Mouse (Mus musculus) intestine, embryonic 14.5 days (tissue): ENCODE results near the gene Mrrf. TPM values are rescaled to one million over a fixed set of nuclear protein-coding genes. Genes with fewer than 3 reads are reported as not detected.
"Not testable (repeated sequence)": the region's sequence is repeated elsewhere in the genome, so short reads cannot be mapped to it uniquely, and the experiment has no call there.

ENCODE experiments used
- ATAC-seq: fragments of 200-750 bp; cut with Nextera tagmentation; replicated peaks from 2 replicates; pipeline ENCODE4 v1.8.0; 2017; ENCODE audit warnings: low read depth, moderate number of reproducible peaks, moderate TSS enrichment, moderate library complexity; ENCODE audit not compliant: low FRiP score, low TSS enrichment
- DNase-seq: peaks from one replicate; pipeline ENCODE4 v3.0.0-alpha.2; 2018; ENCODE audit warnings: low spot score
- H3K27ac ChIP-seq: fragments of 300-500 bp; sonication (generic); 2 replicates; pipeline ENCODE4 v1.5.1; 2014; ENCODE audit warnings: low read depth, mild to moderate bottlenecking, control low read depth
- H3K27me3 ChIP-seq: fragments of 300-500 bp; sonication (generic); replicated peaks from 2 replicates; pipeline ENCODE4 v1.6.1; 2014; ENCODE audit warnings: low read length, control low read depth; ENCODE audit not compliant: control insufficient read depth, insufficient read depth
- H3K36me3 ChIP-seq: fragments of 300-500 bp; sonication (generic); 2 replicates; pipeline ENCODE4 v1.6.1; 2014; ENCODE audit warnings: low read length, control low read depth; ENCODE audit not compliant: control insufficient read depth, insufficient read depth
- H3K4me1 ChIP-seq: fragments of 300-500 bp; sonication (generic); replicated peaks from 2 replicates; pipeline ENCODE4 v1.6.1; 2014; ENCODE audit warnings: low read length, control low read depth, mixed read lengths; ENCODE audit not compliant: control insufficient read depth, insufficient read depth
- H3K4me2 ChIP-seq: fragments of 300-500 bp; sonication (generic); 2 replicates; pipeline ENCODE4 v1.6.1; 2014; ENCODE audit warnings: low read length
- H3K4me3 ChIP-seq: fragments of 300-500 bp; sonication (generic); 2 replicates; pipeline ENCODE4 v1.5.1; 2014; ENCODE audit warnings: low read depth, low read length, control low read depth, mixed read lengths
- H3K9ac ChIP-seq: fragments of 300-500 bp; sonication (generic); 2 replicates; pipeline ENCODE4 v1.6.1; 2014; ENCODE audit warnings: mild to moderate bottlenecking, low read length
- H3K9me3 ChIP-seq: fragments of 300-500 bp; sonication (generic); 2 replicates; pipeline ENCODE4 v1.6.1; 2016; ENCODE audit warnings: low read length, control low read depth; ENCODE audit not compliant: control insufficient read depth
- WGBS: fragments of 180-500 bp; shearing (Covaris S2); extraction: QIAGEN DNeasy Blood & Tissue Kit; methylation state at CpG from one replicate; pipeline ENCODE4 v1.1.7; 2014; 5-methylcytosine and 5-hydroxymethylcytosine counted together
- polyA plus RNA-seq: library from polyadenylated mRNA; unstranded; fragments of >200 nt; fragmentation: Nextera tagmentation; extraction: Ambion mirVana; gene quantifications from 2 replicates; pipeline ENCODE4 v1.2.1, GENCODE M21; 2014

Gene Mrrf
- polyA plus RNA-seq, 1 experiment from 2014 or later = 33.3 TPM

GRCm38 (mm10) chr2:36112632-36113031 lies 23.6 kb upstream of the Mrrf start:
- ATAC-seq (no peak), DNase-seq (no peak)
- Histone ChIP-seq H3K4me3 (no peak overlapping the region), H3K27ac (no peak overlapping the region), H3K36me3 (peaks cover 21% of the 10 kb centered on the region), H3K27me3 (peaks cover 38% of the 10 kb centered on the region), H3K4me1 (no peaks in the 10 kb centered on the region), H3K9me3 (no peaks in the 10 kb centered on the region), H3K9ac (no peak overlapping the region), H3K4me2 (no peak overlapping the region)
- WGBS = 71% methylated on average over 3 of the region's 3 CpGs

- Histone ChIP-seq H3K9ac (no peak overlapping the region), H3K4me1 (no peaks in the 10 kb centered on the region), H3K9me3 (no peaks in the 10 kb centered on the region), H3K27ac (no peak overlapping the region), H3K4me3 (no peak overlapping the region), H3K36me3 (peaks cover 80% of the 10 kb centered on the region), H3K4me2 (no peak overlapping the region), H3K27me3 (no peaks in the 10 kb centered on the region)
- DNase-seq (no peak), ATAC-seq (no peak)
- WGBS = 85% methylated on average over 9 of the region's 9 CpGs
Measured at GRCm38 (mm10) chr2:36126795-36127429, 9.3 kb upstream of the Mrrf start.

- no peak overlapping the region for H3K27ac ChIP-seq
- H3K9me3 ChIP-seq = no peaks in the 10 kb centered on the region
- no peak overlapping the region for H3K4me2 ChIP-seq
- H3K4me1 ChIP-seq = no peaks in the 10 kb centered on the region
- DNase-seq (no peak), ATAC-seq (no peak)
- no peak overlapping the region for H3K9ac ChIP-seq
- H3K27me3 ChIP-seq = no peaks in the 10 kb centered on the region
- WGBS = 72% methylated on average over 4 of the region's 4 CpGs
- H3K4me3 ChIP-seq = no peak overlapping the region
- H3K36me3 ChIP-seq = peaks cover 79% of the 10 kb centered on the region
Measured at GRCm38 (mm10) chr2:36127973-36128372, 8.2 kb upstream of the Mrrf start.

GRCm38 (mm10) chr2:36129051-36129450 lies 7.1 kb upstream of the Mrrf start:
- Histone ChIP-seq H3K27ac (no peak overlapping the region), H3K4me3 (no peak overlapping the region), H3K9me3 (no peaks in the 10 kb centered on the region), H3K36me3 (peaks cover 80% of the 10 kb centered on the region), H3K4me1 (no peaks in the 10 kb centered on the region), H3K9ac (no peak overlapping the region), H3K4me2 (no peak overlapping the region), H3K27me3 (no peaks in the 10 kb centered on the region)
- DNase-seq (no peak), ATAC-seq (no peak)
- WGBS = 85% methylated on average over 3 of the region's 3 CpGs

- no peak for DNase-seq
- ATAC-seq = no peak
- WGBS = under 1% methylated on average over 4 of the region's 4 CpGs
- H3K4me3 ChIP-seq = peak overlapping the region; percentile 67
- H3K4me2 ChIP-seq = peak overlapping the region; percentile 64
- no peaks in the 10 kb centered on the region for H3K27me3 ChIP-seq
- H3K4me1 ChIP-seq = peaks cover 6% of the 10 kb centered on the region; the same call in 1 of the 2 replicates
- H3K9ac ChIP-seq = peak overlapping the region; percentile 69
- H3K36me3 ChIP-seq = peaks cover 37% of the 10 kb centered on the region
- peak overlapping the region; percentile 80; the same call in 1 of the 2 replicates for H3K27ac ChIP-seq
- H3K9me3 ChIP-seq = no peaks in the 10 kb centered on the region
Measured at GRCm38 (mm10) chr2:36135887-36136286, 302 bp upstream of the Mrrf start.

GRCm38 (mm10) chr2:36139096-36139495 lies 2.9 kb downstream of the Mrrf start:
- Histone ChIP-seq H3K4me2 (no peak overlapping the region), H3K4me3 (no peak overlapping the region), H3K27me3 (no peaks in the 10 kb centered on the region), H3K9ac (no peak overlapping the region), H3K4me1 (peaks cover 6% of the 10 kb centered on the region; the same call in 1 of the 2 replicates), H3K36me3 (peaks cover 26% of the 10 kb centered on the region), H3K9me3 (no peaks in the 10 kb centered on the region), H3K27ac (no peak overlapping the region; the same call in 1 of the 2 replicates)
- 38% methylated on average over 2 of the region's 2 CpGs for WGBS
- DNase-seq (no peak), ATAC-seq (no peak)

- no peaks in the 10 kb centered on the region for H3K27me3 ChIP-seq
- H3K4me2 ChIP-seq = no peak overlapping the region
- no peaks in the 10 kb centered on the region for H3K9me3 ChIP-seq
- WGBS = 46% methylated on average over 7 of the region's 7 CpGs
- ATAC-seq (no peak), DNase-seq (no peak)
- H3K27ac ChIP-seq = no peak overlapping the region
- no peak overlapping the region for H3K4me3 ChIP-seq
- peaks cover 4% of the 10 kb centered on the region; the same call in 1 of the 2 replicates for H3K4me1 ChIP-seq
- H3K9ac ChIP-seq = no peak overlapping the region
- H3K36me3 ChIP-seq = peaks cover 15% of the 10 kb centered on the region
Measured at GRCm38 (mm10) chr2:36148876-36149365, 12.7 kb downstream of the Mrrf start.

GRCm38 (mm10) chr2:36152401-36152800 lies 16.2 kb downstream of the Mrrf start:
- ATAC-seq, H3K4me1 ChIP-seq, H3K9me3 ChIP-seq, H3K9ac ChIP-seq, H3K27me3 ChIP-seq, DNase-seq, H3K4me2 ChIP-seq, H3K27ac ChIP-seq, H3K4me3 ChIP-seq: not testable (repeated sequence)
- 91% methylated on average over 3 of the region's 4 CpGs for WGBS
- peaks cover 29% of the 10 kb centered on the region for H3K36me3 ChIP-seq

GRCm38 (mm10) chr2:36157461-36157860 lies 21.3 kb downstream of the Mrrf start:
- H3K36me3 ChIP-seq = peaks cover 37% of the 10 kb centered on the region
- H3K9ac ChIP-seq = no peak overlapping the region
- no peak overlapping the region for H3K4me3 ChIP-seq
- H3K4me2 ChIP-seq = no peak overlapping the region
- ATAC-seq (no peak), DNase-seq (no peak)
- no peak overlapping the region for H3K27ac ChIP-seq
- WGBS = 91% methylated on average over 1 of the region's 1 CpGs
- 0 out of 2 replicates have a peak, but pooled peaks cover 4% of the 10 kb centered on the region for H3K4me1 ChIP-seq
- no peaks in the 10 kb centered on the region for H3K9me3 ChIP-seq
- H3K27me3 ChIP-seq = no peaks in the 10 kb centered on the region
